Mouse (Mus musculus): ENCODE measurements around the gene Hcrtr2. TPM values are rescaled to one million over a fixed set of nuclear protein-coding genes. Genes with fewer than 3 reads are reported as not detected.
A peak's percentile ranks its signal among the peaks of the same experiment; 100 is the strongest.

The Hcrtr2 gene
- polyA plus RNA-seq, 1 experiment from 2014 or later = 0.08 TPM

- no peak for DNase-seq (ENCODE audit: low spot score)
- no peaks in the 10 kb centered on the region for H3K36me3 ChIP-seq (ENCODE audit: insufficient read depth, low read length)
These were observed 11.4 kb downstream of the Hcrtr2 start for GRCm38 (mm10) chr9:76312221-76312620.

DNA sequence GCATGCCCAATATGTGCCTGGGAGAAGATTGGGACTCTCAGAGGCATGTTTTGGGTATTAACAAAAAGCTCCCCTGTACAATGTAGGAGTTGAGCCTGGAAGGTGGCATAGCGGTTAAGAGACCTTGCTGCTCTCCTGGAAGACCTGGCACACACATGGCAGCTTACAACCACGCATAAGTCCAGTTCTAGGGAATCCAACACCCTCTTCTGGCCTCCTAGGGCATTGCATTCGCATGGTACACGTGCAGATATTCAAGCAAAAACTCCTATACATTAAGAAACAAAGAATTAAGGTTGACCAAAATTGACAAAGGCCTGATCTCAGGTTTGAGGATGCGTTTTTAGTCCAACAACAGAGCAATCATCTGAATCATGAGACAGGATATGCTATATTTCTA is 32.3 kb downstream of the Hcrtr2 start:
- no peaks in the 10 kb centered on the region for H3K27me3 ChIP-seq (ENCODE audit: insufficient read depth, low read length)
- no peaks in the 10 kb centered on the region for H3K36me3 ChIP-seq (ENCODE audit: insufficient read depth, low read length)
- ATAC-seq (replicated peaks; ENCODE audit: low FRiP score, low read depth) (no peak), DNase-seq (ENCODE audit: low spot score) (no peak)
- no peak overlapping the region for H3K4me2 ChIP-seq (ENCODE audit: low read length)
- H3K9me3 ChIP-seq (replicated peaks; ENCODE audit: low read length) = no peaks in the 10 kb centered on the region
- no peak overlapping the region for H3K9ac ChIP-seq (ENCODE audit: low read depth, low read length)
- no peak overlapping the region for H3K4me3 ChIP-seq (replicated peaks; ENCODE audit: low read depth, low read length)
- TF ChIP-seq CTCF (IDR thresholded peaks at IDR 0.05; ENCODE audit: low read depth) = no peak
- H3K27ac ChIP-seq = no peak overlapping the region
- no peaks in the 10 kb centered on the region for H3K4me1 ChIP-seq (replicated peaks; ENCODE audit: insufficient read depth, low read length)
- WGBS = 76% methylated on average over 5 of the region's 5 CpGs

More at GRCm38 (mm10) chr9:76312221-76312620, 11.4 kb downstream of the Hcrtr2 start:
- ATAC-seq (replicated peaks; ENCODE audit: low FRiP score, low read depth) = no peak
- no peaks in the 10 kb centered on the region for H3K4me1 ChIP-seq (replicated peaks; ENCODE audit: insufficient read depth, low read length)
- no peak overlapping the region for H3K9ac ChIP-seq (ENCODE audit: low read depth, low read length)
- no peak for TF ChIP-seq CTCF (IDR thresholded peaks at IDR 0.05; ENCODE audit: low read depth)
- H3K27ac ChIP-seq = no peak overlapping the region
- no peaks in the 10 kb centered on the region for H3K27me3 ChIP-seq (ENCODE audit: insufficient read depth, low read length)
- no peak overlapping the region for H3K4me3 ChIP-seq (replicated peaks; ENCODE audit: low read depth, low read length)
- no peaks in the 10 kb centered on the region for H3K9me3 ChIP-seq (replicated peaks; ENCODE audit: low read length)
- H3K4me2 ChIP-seq (ENCODE audit: low read length) = no peak overlapping the region
- WGBS = 60% methylated on average over 1 of the region's 1 CpGs

DNA sequence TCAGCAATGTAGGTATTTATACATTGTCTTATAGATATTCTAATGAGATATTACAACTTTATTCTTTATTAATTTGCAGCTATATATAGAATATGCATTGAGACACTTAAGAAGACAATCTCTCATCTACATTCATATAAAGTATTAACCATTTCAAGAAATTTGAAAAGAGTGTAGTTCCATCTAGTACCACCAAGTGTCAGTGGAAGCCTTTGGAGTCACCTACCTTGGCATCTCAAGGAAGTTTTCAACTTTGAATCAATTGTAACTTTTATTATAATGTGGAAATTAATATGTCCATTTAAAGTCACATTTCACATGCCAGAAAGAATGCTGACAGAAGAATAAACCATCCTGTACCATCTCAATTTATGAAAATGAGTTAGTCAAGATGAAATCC is 52.8 kb downstream of the Hcrtr2 start:
- DNase-seq (ENCODE audit: low spot score) (peak; percentile 41), ATAC-seq (replicated peaks; ENCODE audit: low FRiP score, low read depth) (no peak)
- Histone ChIP-seq H3K27ac (no peak overlapping the region), H3K4me3 (replicated peaks; ENCODE audit: low read depth, low read length) (no peak overlapping the region), H3K4me1 (replicated peaks; ENCODE audit: insufficient read depth, low read length) (no peaks in the 10 kb centered on the region), H3K4me2 (ENCODE audit: low read length) (no peak overlapping the region), H3K9me3 (replicated peaks; ENCODE audit: low read length) (no peaks in the 10 kb centered on the region), H3K36me3 (ENCODE audit: insufficient read depth, low read length) (no peaks in the 10 kb centered on the region), H3K27me3 (ENCODE audit: insufficient read depth, low read length) (no peaks in the 10 kb centered on the region), H3K9ac (ENCODE audit: low read depth, low read length) (no peak overlapping the region)
- TF ChIP-seq CTCF (IDR thresholded peaks at IDR 0.05; ENCODE audit: low read depth) = peak; percentile 74

DNA sequence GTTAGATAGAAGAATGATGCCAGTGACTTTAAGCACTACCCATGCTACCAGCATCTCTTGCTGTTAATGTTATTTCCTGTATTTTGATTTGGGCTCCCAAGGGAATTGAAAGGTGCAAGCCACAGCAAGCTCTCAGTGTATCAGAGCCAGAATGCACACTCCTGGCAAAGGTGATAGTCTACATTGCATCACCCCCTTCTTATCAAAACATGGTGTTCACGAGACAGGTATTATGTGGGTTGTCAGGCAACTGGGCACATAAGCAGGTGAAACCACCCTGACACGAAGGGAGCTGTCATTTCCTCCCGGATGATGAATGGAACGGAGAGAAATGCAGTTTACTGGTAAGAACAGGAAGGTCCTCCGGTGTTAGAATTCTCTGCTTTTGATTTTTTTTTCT is 65.9 kb downstream of the Hcrtr2 start:
- Histone ChIP-seq H3K9ac (ENCODE audit: low read depth, low read length) (no peak overlapping the region), H3K4me3 (replicated peaks; ENCODE audit: low read depth, low read length) (no peak overlapping the region), H3K27me3 (ENCODE audit: insufficient read depth, low read length) (no peaks in the 10 kb centered on the region), H3K4me2 (ENCODE audit: low read length) (no peak overlapping the region), H3K27ac (no peak overlapping the region), H3K36me3 (ENCODE audit: insufficient read depth, low read length) (no peaks in the 10 kb centered on the region), H3K4me1 (replicated peaks; ENCODE audit: insufficient read depth, low read length) (no peaks in the 10 kb centered on the region), H3K9me3 (replicated peaks; ENCODE audit: low read length) (no peaks in the 10 kb centered on the region)
- no peak for DNase-seq (ENCODE audit: low spot score)
- WGBS = 73% methylated on average over 5 of the region's 5 CpGs
- ATAC-seq (replicated peaks; ENCODE audit: low FRiP score, low read depth) = no peak
- TF ChIP-seq CTCF (IDR thresholded peaks at IDR 0.05; ENCODE audit: low read depth) = no peak

DNA sequence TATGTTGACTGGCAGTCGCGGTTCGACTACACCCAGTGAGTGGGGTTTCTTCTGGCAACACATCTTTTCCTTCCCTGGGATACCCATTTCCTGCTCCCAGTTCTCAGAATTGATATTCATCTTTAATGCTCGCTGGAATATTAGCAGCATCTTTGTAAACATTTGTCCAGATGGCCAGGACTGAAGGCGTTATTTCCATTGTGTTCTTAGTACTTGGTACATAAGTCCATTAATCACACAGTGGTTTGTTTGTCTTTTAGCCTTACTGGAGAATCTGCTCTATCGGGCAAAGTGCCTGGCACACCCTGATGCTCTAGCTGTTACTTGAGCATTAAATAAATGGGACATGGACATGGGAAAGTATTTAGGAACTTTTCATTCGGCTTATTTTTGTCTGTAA is 71.1 kb downstream of the Hcrtr2 start:
- Histone ChIP-seq H3K27ac (no peak overlapping the region), H3K36me3 (ENCODE audit: insufficient read depth, low read length) (no peaks in the 10 kb centered on the region), H3K4me1 (replicated peaks; ENCODE audit: insufficient read depth, low read length) (no peaks in the 10 kb centered on the region), H3K9me3 (replicated peaks; ENCODE audit: low read length) (no peaks in the 10 kb centered on the region), H3K27me3 (ENCODE audit: insufficient read depth, low read length) (no peaks in the 10 kb centered on the region), H3K4me3 (replicated peaks; ENCODE audit: low read depth, low read length) (no peak overlapping the region), H3K4me2 (ENCODE audit: low read length) (no peak overlapping the region), H3K9ac (ENCODE audit: low read depth, low read length) (no peak overlapping the region)
- TF ChIP-seq CTCF (IDR thresholded peaks at IDR 0.05; ENCODE audit: low read depth) = no peak
- DNase-seq (ENCODE audit: low spot score) (no peak), ATAC-seq (replicated peaks; ENCODE audit: low FRiP score, low read depth) (no peak)
- 73% methylated on average over 7 of the region's 7 CpGs for WGBS

- ATAC-seq (replicated peaks; ENCODE audit: low FRiP score, low read depth) (no peak), DNase-seq (ENCODE audit: low spot score) (no peak)
- Histone ChIP-seq H3K4me2 (ENCODE audit: low read length) (no peak overlapping the region), H3K9ac (ENCODE audit: low read depth, low read length) (no peak overlapping the region), H3K27ac (no peak overlapping the region), H3K9me3 (replicated peaks; ENCODE audit: low read length) (no peaks in the 10 kb centered on the region), H3K27me3 (ENCODE audit: insufficient read depth, low read length) (no peaks in the 10 kb centered on the region), H3K36me3 (ENCODE audit: insufficient read depth, low read length) (no peaks in the 10 kb centered on the region), H3K4me3 (replicated peaks; ENCODE audit: low read depth, low read length) (no peak overlapping the region), H3K4me1 (replicated peaks; ENCODE audit: insufficient read depth, low read length) (no peaks in the 10 kb centered on the region)
- no peak for TF ChIP-seq CTCF (IDR thresholded peaks at IDR 0.05; ENCODE audit: low read depth)
- 96% methylated on average over 4 of the region's 4 CpGs for WGBS
These were observed 71.5 kb downstream of the Hcrtr2 start for GRCm38 (mm10) chr9:76252109-76252508.

- WGBS = 21% methylated on average over 1 of the region's 1 CpGs
- no peak for ATAC-seq (replicated peaks; ENCODE audit: low FRiP score, low read depth)
- Histone ChIP-seq H3K4me1 (replicated peaks; ENCODE audit: insufficient read depth, low read length) (no peaks in the 10 kb centered on the region), H3K4me3 (replicated peaks; ENCODE audit: low read depth, low read length) (no peak overlapping the region), H3K9me3 (replicated peaks; ENCODE audit: low read length) (no peaks in the 10 kb centered on the region), H3K36me3 (ENCODE audit: insufficient read depth, low read length) (no peaks in the 10 kb centered on the region), H3K27ac (no peak overlapping the region), H3K9ac (ENCODE audit: low read depth, low read length) (no peak overlapping the region), H3K27me3 (ENCODE audit: insufficient read depth, low read length) (no peaks in the 10 kb centered on the region), H3K4me2 (ENCODE audit: low read length) (no peak overlapping the region)
- no peak for TF ChIP-seq CTCF (IDR thresholded peaks at IDR 0.05; ENCODE audit: low read depth)
- no peak for DNase-seq (ENCODE audit: low spot score)
These were observed 81.3 kb downstream of the Hcrtr2 start for GRCm38 (mm10) chr9:76242322-76242721.
